Mouse (Mus musculus) MEL (cell line): ENCODE data around the gene Chd2.

ENCODE experiments used
- CHD2 ChIP-seq: IDR thresholded peaks from 2 replicates; pipeline ENCODE4 v1.6.1; 2011; ENCODE audit warnings: low read length, improper control_type of control experiment
- CTCF ChIP-seq, 3 experiments: IDR thresholded peaks in 2 of 3; conservative IDR thresholded peaks in 1 of 3; 2 replicates each; pipeline ENCODE4 v1.5.1; 2011 to 2012; ENCODE audit warnings: low read length in 3 of 3, low read depth in 2 of 3, mild to moderate bottlenecking in 2 of 3, improper control_type of control experiment in 1 of 3, inconsistent platforms in 1 of 3, mixed read lengths in 1 of 3, moderate library complexity in 1 of 3; ENCODE audit not compliant: control insufficient read depth in 1 of 3, insufficient read depth in 1 of 3, poor library complexity in 1 of 3, severe bottlenecking in 1 of 3
- POLR2A ChIP-seq, 2 experiments: IDR thresholded peaks; 2 replicates each; pipeline ENCODE4 v1.6.1; 2011 to 2012; ENCODE audit warnings: low read length in 2 of 2, mild to moderate bottlenecking in 2 of 2, control low read depth in 1 of 2, improper control_type of control experiment in 1 of 2, low read depth in 1 of 2, moderate library complexity in 1 of 2; ENCODE audit not compliant: control insufficient read depth in 1 of 2, insufficient read depth in 1 of 2, poor library complexity in 1 of 2
- RAD21 ChIP-seq: IDR thresholded peaks from 2 replicates; pipeline ENCODE4 v1.6.1; 2011; ENCODE audit warnings: mild to moderate bottlenecking, low read depth, low read length, improper control_type of control experiment
- UBTF ChIP-seq: IDR thresholded peaks from 2 replicates; pipeline ENCODE4 v1.6.1; 2012; ENCODE audit warnings: low read depth, mild to moderate bottlenecking, inconsistent platforms, low read length, improper control_type of control experiment, moderate library complexity, borderline replicate concordance; ENCODE audit not compliant: insufficient read depth
- ZMIZ1 ChIP-seq: IDR thresholded peaks from 2 replicates; pipeline ENCODE4 v1.6.1; 2012; ENCODE audit warnings: low read depth, mild to moderate bottlenecking, inconsistent platforms, low read length, improper control_type of control experiment, moderate library complexity

DNA sequence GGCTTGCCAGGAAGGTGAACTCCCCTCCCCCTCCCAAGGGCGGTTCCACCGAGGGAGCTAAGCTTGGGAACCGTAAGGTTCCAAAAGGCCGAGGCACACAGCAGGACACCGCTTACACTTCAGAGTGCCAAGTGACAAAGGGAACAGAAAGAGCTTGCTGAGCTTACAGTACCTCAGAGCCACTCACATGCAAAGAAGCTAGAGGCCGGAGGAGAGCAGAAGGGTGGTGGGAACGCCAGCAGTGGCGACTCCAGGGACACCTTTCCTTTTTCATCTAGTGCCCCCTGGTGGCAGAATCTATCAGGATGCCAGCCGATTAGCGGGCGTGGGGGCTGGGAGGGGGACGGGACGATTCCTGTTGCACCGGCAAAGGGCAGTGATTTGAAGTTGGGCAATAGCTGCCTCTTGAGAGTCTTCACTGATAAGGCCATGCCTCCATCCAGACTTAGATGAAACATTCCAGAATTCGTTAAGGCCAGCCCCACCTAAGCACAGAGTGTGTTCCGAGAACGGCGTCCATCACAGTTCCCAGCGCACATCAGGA, 142.1 kb downstream of the Chd2 start:
- TF ChIP-seq POLR2A (IDR thresholded peaks at IDR 0.05; ENCODE audit: control insufficient read depth in 1 of 2, insufficient read depth in 1 of 2, low read depth in 1 of 2, low read length in 2 of 2, poor library complexity in 1 of 2), result no peak
- TF ChIP-seq UBTF, result no peak
- TF ChIP-seq CTCF (IDR thresholded peaks at IDR 0.05 in 2 of 3, conservative IDR thresholded peaks at IDR 0.05 in 1 of 3; ENCODE audit: control insufficient read depth in 1 of 3, insufficient read depth in 1 of 3, low read depth in 2 of 3, low read length in 3 of 3, poor library complexity in 1 of 3, severe bottlenecking in 1 of 3), result peak in 2 of 3 experiments; percentile 7 to 34; a peak in 3 of 6 replicates
- no peak; the same call in 1 of the 2 replicates for TF ChIP-seq RAD21
- TF ChIP-seq CHD2, result no peak
- no peak for TF ChIP-seq ZMIZ1
